ENCODE assay signal across 25 mouse cellular contexts in the genomic region with DNA sequence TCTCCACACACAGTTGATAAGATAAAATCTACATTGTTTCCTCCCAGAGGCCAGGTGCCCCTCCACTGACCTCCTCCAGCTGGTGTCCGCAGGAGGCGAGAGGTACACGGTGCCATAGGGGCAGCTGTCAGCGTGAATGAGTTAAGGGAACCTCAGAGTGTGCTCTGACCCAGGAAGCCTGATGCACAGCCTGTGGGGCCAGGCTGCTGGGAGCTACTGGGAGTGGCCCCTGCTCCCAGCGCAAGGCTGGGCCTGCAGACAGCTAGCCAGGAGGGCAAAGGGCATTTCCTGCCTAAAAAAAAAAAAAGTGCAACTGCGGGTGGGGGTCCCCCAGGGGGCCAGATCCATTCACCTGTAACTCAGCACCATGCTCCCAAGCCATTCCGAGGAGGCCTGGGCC. TPM values are rescaled to one million over a fixed set of nuclear protein-coding genes. Genes with fewer than 3 reads are reported as not detected.
DNase-seq lines count a peak whose midpoint lies in the region; ATAC-seq and TF ChIP-seq lines count a peak whose summit lies in the region.
"Had no signal": no experiment of that assay in that cellular context is flagged by ENCODE, and none has a peak within 500 bp of the region (broad histone marks: within the 10 kb centered on the region; RNA-seq: fewer than 3 reads in every experiment).

No protein-coding gene starts in this region.

- no peak for TF ChIP-seq CTCF in lung, embryonic 14.5 days (IDR thresholded peaks at IDR 0.05; ENCODE audit: low read depth)

- H3K9ac ChIP-seq in hindbrain, embryonic 13.5 days: no peak overlapping the region
- 0 out of 2 replicates have a peak overlapping the region, but pooled peaks have one; percentile 13 for H3K9ac ChIP-seq in lung, embryonic 14.5 days
- H3K9ac ChIP-seq in liver, embryonic 13.5 days: no peak overlapping the region

- H3K4me3 ChIP-seq in hindbrain, embryonic 10.5 days: no peak overlapping the region
- H3K4me3 ChIP-seq in hindbrain, embryonic 13.5 days: no peak overlapping the region
- no peak overlapping the region for H3K4me3 ChIP-seq in lung, embryonic 14.5 days (ENCODE audit: low read depth, low read length)
- no peak overlapping the region for H3K4me3 ChIP-seq in liver, embryonic 13.5 days (replicated peaks)
- H3K4me3 ChIP-seq: erythroblast, embryonic 14.5 days; gastrocnemius, adult 2 months; heart, embryonic 13.5 days had no signal

- ATAC-seq in hindbrain, embryonic 13.5 days (ENCODE audit: low FRiP score): no peak
- ATAC-seq in lung, embryonic 14.5 days (ENCODE audit: insufficient read depth): no peak
- ATAC-seq in liver, embryonic 13.5 days (ENCODE audit: low read depth): peak; percentile 58
- ATAC-seq: forebrain, embryonic 16.5 days; lung, postnatal 0 days had no signal

- WGBS in hindbrain, embryonic 10.5 days: 50% methylated on average over 7 of the region's 7 CpGs
- WGBS in hindbrain, embryonic 13.5 days: 59% methylated on average over 7 of the region's 7 CpGs
- 24% methylated on average over 7 of the region's 7 CpGs for WGBS in lung, embryonic 14.5 days
- 53% methylated on average over 7 of the region's 7 CpGs for WGBS in liver, embryonic 13.5 days (ENCODE audit: insufficient replicate concordance)

- H3K4me2 ChIP-seq in hindbrain, embryonic 13.5 days: no peak overlapping the region
- H3K4me2 ChIP-seq in lung, embryonic 14.5 days: no peak overlapping the region
- no peak overlapping the region for H3K4me2 ChIP-seq in liver, embryonic 13.5 days
- H3K4me2 ChIP-seq: heart, embryonic 13.5 days had no signal

- H3K9me3 ChIP-seq in hindbrain, embryonic 10.5 days: no peaks in the 10 kb centered on the region
- H3K9me3 ChIP-seq in hindbrain, embryonic 13.5 days: no peaks in the 10 kb centered on the region
- no peaks in the 10 kb centered on the region for H3K9me3 ChIP-seq in lung, embryonic 14.5 days (ENCODE audit: low read depth, low read length)
- H3K9me3 ChIP-seq in liver, embryonic 13.5 days (replicated peaks): no peaks in the 10 kb centered on the region

- no peaks in the 10 kb centered on the region; the same call in 1 of the 2 replicates for H3K27me3 ChIP-seq in hindbrain, embryonic 10.5 days (ENCODE audit: insufficient read depth, poor library complexity, severe bottlenecking)
- H3K27me3 ChIP-seq in hindbrain, embryonic 13.5 days: no peaks in the 10 kb centered on the region
- no peaks in the 10 kb centered on the region for H3K27me3 ChIP-seq in lung, embryonic 14.5 days (ENCODE audit: insufficient read depth, low read length)
- no peaks in the 10 kb centered on the region for H3K27me3 ChIP-seq in liver, embryonic 13.5 days
- H3K27me3 ChIP-seq: heart, embryonic 13.5 days had no signal

- H3K27ac ChIP-seq in hindbrain, embryonic 10.5 days: 0 out of 2 replicates have a peak overlapping the region, but pooled peaks have one; percentile 41
- no peak overlapping the region for H3K27ac ChIP-seq in hindbrain, embryonic 13.5 days
- no peak overlapping the region for H3K27ac ChIP-seq in lung, embryonic 14.5 days (ENCODE audit: low read depth)
- H3K27ac ChIP-seq in liver, embryonic 13.5 days: no peak overlapping the region; the same call in 1 of the 2 replicates
- H3K27ac ChIP-seq: gastrocnemius, adult 2 months; heart, embryonic 13.5 days; macrophage had no signal

- 0 out of 2 replicates have a peak, but pooled peaks cover 9% of the 10 kb centered on the region for H3K36me3 ChIP-seq in hindbrain, embryonic 10.5 days
- H3K36me3 ChIP-seq in hindbrain, embryonic 13.5 days: peaks cover 20% of the 10 kb centered on the region
- H3K36me3 ChIP-seq in lung, embryonic 14.5 days (ENCODE audit: insufficient read depth): 0 out of 2 replicates have a peak, but pooled peaks cover 6% of the 10 kb centered on the region
- peaks cover 12% of the 10 kb centered on the region; the same call in 1 of the 2 replicates for H3K36me3 ChIP-seq in liver, embryonic 13.5 days

- peaks cover 46% of the 10 kb centered on the region for H3K4me1 ChIP-seq in hindbrain, embryonic 10.5 days (replicated peaks)
- peaks cover 41% of the 10 kb centered on the region for H3K4me1 ChIP-seq in hindbrain, embryonic 13.5 days (replicated peaks)
- peaks cover 6% of the 10 kb centered on the region for H3K4me1 ChIP-seq in lung, embryonic 14.5 days (ENCODE audit: insufficient read depth)
- peaks cover 35% of the 10 kb centered on the region for H3K4me1 ChIP-seq in liver, embryonic 13.5 days (replicated peaks)

- DNase-seq in hindbrain, embryonic 10.5 days (ENCODE audit: low spot score): no peak
- peak; percentile 21 for DNase-seq in kidney, postnatal 10 days
- no peak for DNase-seq in kidney, adult 9 months
- DNase-seq in lung, embryonic 14.5 days: no peak
- DNase-seq in lung, postnatal 10 days: no peak
- DNase-seq in liver, embryonic 13.5 days: no peak
- no peak for DNase-seq in adrenal gland, postnatal 14 days
- DNase-seq: adrenal gland, adult 8-10 months; cerebellum, adult 9-10 months; cerebellum, postnatal 36 days; gastrocnemius, adult 2 months; gastrocnemius, postnatal 36 days; heart, postnatal 10 days; kidney, adult 2 months; midbrain, embryonic 14.5 days; retina, postnatal 1 day; right cerebral cortex, postnatal 14 days; thymus, postnatal 14 days had no signal

RNA-seq across cellular contexts. Expression of a gene that starts 31.8 kb away (rescaled TPM):
- polyA plus RNA-seq in hindbrain, embryonic 10.5 days (2016; fragmentation: Nextera tagmentation; extraction: Ambion mirVana): 0.27 and 0.38 TPM in 2 replicates
- 0.14 and 0.96 TPM in 2 replicates for polyA plus RNA-seq in hindbrain, embryonic 13.5 days (2015; fragmentation: Nextera tagmentation; extraction: Ambion mirVana)
- 0.43 and 0.53 TPM in 2 replicates for polyA plus RNA-seq in lung, embryonic 14.5 days (2014; fragmentation: Nextera tagmentation; extraction: Ambion mirVana)
- 0.48 and 0.58 TPM in 2 replicates for polyA plus RNA-seq in liver, embryonic 13.5 days (2015; fragmentation: Nextera tagmentation; extraction: Ambion mirVana)
- total RNA-seq in adrenal gland, postnatal 14 days (2021): 1.4 TPM in 1 of 2 replicates, not detected in the other
- total RNA-seq: G1E had no signal
- polyA plus RNA-seq: erythroblast, embryonic 14.5 days; macrophage had no signal

RNA-seq across cellular contexts. Expression of a gene that starts 34.2 kb away (rescaled TPM):
- polyA plus RNA-seq in hindbrain, embryonic 10.5 days (2016; fragmentation: Nextera tagmentation; extraction: Ambion mirVana): 14.8 and 16.7 TPM in 2 replicates
- polyA plus RNA-seq in hindbrain, embryonic 13.5 days (2015; fragmentation: Nextera tagmentation; extraction: Ambion mirVana): 35.6 and 37.6 TPM in 2 replicates
- polyA plus RNA-seq in lung, embryonic 14.5 days (2014; fragmentation: Nextera tagmentation; extraction: Ambion mirVana): 15.5 and 21.8 TPM in 2 replicates
- 3.9 and 4.9 TPM in 2 replicates for polyA plus RNA-seq in liver, embryonic 13.5 days (2015; fragmentation: Nextera tagmentation; extraction: Ambion mirVana)
- 19.4 and 20.6 TPM in 2 replicates for total RNA-seq in adrenal gland, postnatal 14 days (2021)

RNA-seq across cellular contexts. Expression of a gene that starts 52.1 kb away (rescaled TPM):
- 19.0 and 25.0 TPM in 2 replicates for polyA plus RNA-seq in hindbrain, embryonic 10.5 days (2016; fragmentation: Nextera tagmentation; extraction: Ambion mirVana)
- 14.4 and 15.9 TPM in 2 replicates for polyA plus RNA-seq in hindbrain, embryonic 13.5 days (2015; fragmentation: Nextera tagmentation; extraction: Ambion mirVana)
- polyA plus RNA-seq in lung, embryonic 14.5 days (2014; fragmentation: Nextera tagmentation; extraction: Ambion mirVana): 23.3 and 27.2 TPM in 2 replicates
- 11.5 and 12.8 TPM in 2 replicates for polyA plus RNA-seq in liver, embryonic 13.5 days (2015; fragmentation: Nextera tagmentation; extraction: Ambion mirVana)
- total RNA-seq in adrenal gland, postnatal 14 days (2021): 64.0 and 64.4 TPM in 2 replicates
